Mouse (Mus musculus): Measurements from ENCODE around the gene Utp18.
A peak's percentile ranks its signal among the peaks of the same experiment; 100 is the strongest.
"Not testable (repeated sequence)": the region's sequence is repeated elsewhere in the genome, so short reads cannot be mapped to it uniquely, and the experiment has no call there.

Utp18 gene

DNA sequence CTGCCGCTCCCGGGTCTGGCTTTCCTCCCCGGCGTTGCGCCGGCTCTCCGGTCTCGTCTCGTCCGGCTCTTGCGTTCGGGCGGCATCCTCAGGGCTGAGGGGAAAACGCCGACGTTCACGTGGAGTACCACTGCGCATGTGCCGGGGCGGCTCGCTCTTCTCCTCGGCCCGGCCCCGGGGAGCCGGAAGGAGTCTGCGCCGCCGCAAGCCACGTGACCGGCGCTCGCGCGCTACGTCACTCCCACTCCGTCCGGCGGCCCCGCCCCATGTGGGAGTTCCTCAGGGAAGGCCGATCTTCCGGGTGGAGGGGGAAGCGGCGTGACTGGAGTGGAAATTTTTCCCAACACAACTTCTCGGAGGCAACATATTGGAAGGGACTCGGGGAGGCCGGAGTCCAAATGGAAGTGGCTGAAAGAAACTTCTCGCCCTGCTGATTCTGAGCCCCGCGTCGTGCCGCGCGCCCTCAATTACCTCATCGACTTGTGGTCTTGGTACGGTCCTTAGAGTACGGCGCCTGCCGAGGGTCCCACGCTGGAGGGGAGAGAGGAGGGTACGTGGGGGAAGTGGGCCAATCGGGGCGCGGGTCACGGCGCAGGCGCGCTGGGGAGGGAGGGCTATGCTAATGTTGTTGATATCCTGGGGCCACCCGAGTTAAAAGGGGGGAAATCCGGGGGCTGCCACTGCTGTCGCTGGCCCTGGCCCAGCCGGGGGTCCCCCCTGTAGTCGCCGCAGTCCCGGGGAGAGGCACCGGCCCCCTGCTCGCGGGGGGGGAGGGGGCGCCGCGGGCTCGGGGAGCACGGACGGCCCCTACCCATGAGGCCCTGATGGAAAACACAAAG, at the start of gene Utp18, which contains the start of gene Mbtd1:
Utp18 (minus strand) TSS at position 195 of the 839 bp plus-strand sequence.
Mbtd1 (plus strand) TSS at position 281 of the 839 bp plus-strand sequence.
- peak; percentile 98 for DNase-seq (ENCODE audit: low spot score)

DNA sequence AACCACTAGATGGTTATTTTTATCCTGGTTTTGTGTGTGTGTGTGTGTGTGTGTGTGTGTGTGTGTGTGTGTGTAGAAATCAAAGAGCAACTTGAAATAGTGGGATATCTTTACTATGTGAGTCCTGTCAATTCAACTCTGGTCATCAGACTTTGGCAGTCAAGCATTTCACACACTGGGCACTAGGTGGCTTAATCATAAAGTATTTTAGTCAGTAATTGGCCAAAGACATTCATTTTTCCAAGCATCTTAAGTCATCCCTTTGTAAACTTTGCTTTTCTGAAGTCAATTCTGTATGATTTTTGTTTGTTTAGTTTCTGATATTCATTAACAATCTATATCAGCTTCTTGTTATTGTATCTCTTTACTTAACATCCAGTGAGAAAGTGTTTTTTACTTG, 43.5 kb upstream of the Utp18 start:
- no peak for DNase-seq (ENCODE audit: low spot score)

DNA sequence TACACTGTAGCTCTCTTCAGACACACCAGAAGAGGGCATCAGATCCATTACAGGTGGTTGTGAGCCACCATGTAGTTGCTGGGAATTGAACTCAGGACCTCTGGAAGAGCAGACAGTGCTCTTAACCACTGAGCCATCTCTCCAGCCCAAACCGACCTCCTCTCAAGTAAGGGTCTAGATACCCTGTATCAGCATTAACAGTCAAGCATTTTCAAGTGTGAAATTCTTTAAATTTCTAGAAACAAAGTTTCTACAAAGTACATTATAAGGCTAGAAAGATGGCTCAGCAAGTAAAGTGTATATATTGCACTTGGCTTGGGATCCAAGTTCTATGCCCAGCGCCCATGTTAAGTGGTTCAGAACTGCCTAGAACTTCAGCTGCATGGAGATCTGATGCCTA, 29.5 kb upstream of the Utp18 start:
- DNase-seq (ENCODE audit: low spot score): not testable (repeated sequence)

DNA sequence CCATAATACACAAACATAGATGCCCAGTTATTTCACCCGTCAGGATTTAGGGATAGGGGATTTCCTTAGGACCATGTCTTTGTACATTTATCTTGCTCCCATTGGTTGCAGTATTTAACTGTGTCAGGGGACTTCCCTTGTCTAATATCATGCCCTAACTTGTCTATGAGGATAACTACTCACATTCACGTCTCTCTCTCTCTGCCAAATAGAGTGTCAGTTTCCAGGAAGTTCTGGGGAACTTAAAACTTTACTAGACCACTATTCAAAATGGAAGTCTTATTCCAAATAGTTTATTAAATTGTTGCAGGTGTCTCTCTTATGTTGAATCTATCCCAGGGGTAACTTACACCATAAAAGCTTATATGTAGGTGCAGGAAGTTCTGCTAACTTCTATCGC, 26.0 kb upstream of the Utp18 start:
- DNase-seq (ENCODE audit: low spot score): no peak

DNA sequence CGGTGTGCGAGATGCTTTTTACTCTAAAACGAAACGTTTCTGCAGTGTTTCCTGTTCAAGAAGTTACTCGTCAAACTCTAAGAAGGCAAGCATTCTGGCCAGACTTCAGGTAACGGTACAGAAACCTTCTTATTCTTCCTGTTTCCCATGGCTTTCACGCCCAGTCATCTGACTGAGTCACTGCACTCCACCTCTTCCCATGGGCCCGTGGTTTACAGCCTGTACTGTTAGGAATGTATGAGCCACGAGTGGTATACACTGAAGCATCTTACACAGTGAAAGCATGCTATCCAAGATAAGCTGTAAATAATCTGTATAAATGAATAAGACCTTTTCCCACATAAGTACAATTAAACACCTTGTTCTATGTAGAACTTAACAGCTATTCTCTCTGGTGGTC, 23.3 kb upstream of the Utp18 start:
- DNase-seq (ENCODE audit: low spot score): no peak

DNA sequence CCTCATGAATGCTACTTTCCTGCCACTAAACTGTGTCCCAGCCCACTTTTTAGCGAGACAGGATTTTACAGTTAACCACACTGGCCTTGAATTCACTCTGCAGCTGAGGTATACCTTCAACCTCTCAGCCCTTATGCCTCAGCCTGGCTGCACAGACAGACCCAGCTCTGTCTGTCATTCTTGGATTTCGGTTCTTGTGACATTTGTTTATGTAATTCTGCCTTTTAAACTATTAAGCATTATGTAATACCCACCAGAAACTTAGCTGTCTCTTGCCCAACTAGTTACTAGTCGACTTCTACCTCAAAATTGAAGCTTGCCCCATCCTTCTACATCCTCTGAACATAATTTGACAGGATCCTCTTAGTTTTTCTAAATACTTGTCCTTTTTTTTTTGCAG, 22.3 kb upstream of the Utp18 start:
- no peak for DNase-seq (ENCODE audit: low spot score)

DNA sequence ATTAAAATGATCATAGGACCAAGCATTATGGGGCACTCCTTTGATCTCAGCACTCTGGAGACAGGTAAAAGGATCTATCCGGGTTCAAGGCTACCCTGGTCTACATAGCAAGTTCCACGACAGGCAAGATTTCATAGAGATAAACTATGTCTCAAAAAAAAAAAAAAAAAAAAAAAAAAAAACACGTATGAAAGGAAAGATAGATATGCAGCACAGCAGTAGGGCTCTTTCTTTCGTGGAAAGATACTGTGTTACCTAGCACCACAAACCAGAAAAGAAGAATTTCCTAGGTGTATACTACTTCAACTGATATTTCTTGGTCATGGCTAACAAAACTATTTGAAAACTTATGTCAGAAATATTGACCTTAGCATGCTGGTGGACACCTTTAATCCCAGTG, 21.3 kb upstream of the Utp18 start:
- no peak for DNase-seq (ENCODE audit: low spot score)

DNA sequence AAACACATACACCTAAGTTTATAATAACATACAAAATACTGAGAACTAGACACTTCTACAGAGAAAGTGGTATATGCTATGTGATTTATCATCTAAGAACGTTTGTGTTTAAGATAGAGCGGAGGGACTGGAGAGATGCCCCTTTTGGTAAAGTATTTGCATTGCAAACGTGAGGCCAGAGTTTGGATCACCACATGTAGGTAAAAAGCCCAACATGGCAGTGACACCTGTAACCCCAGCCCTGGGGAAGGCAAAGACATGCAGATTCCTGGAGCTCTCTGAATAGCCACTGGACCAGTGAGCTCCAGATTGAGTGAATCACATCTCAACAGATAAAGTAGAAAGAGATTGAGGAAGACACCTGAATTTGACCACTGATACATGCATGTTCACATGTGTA, 12.2 kb upstream of the Utp18 start:
- no peak for DNase-seq (ENCODE audit: low spot score)

DNA sequence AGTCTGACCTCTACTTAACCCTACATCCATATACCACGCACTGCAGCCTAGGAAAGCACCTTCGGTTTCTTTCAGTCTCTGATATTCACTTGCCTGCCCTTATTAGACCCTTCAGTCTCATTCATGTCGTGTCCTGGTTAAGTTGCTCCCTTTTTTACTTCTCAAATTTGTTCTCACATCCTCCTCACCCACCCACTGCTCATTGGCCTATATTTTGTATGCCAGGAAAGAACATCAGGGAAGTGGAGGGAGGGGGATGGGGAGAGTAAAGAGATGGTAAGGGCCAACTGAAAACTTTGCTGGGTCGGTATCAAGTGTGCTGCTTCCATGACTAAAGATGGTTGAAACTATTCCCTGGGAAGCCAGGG, 1.5 kb upstream of the Utp18 start:
- no peak for DNase-seq (ENCODE audit: low spot score)

DNA sequence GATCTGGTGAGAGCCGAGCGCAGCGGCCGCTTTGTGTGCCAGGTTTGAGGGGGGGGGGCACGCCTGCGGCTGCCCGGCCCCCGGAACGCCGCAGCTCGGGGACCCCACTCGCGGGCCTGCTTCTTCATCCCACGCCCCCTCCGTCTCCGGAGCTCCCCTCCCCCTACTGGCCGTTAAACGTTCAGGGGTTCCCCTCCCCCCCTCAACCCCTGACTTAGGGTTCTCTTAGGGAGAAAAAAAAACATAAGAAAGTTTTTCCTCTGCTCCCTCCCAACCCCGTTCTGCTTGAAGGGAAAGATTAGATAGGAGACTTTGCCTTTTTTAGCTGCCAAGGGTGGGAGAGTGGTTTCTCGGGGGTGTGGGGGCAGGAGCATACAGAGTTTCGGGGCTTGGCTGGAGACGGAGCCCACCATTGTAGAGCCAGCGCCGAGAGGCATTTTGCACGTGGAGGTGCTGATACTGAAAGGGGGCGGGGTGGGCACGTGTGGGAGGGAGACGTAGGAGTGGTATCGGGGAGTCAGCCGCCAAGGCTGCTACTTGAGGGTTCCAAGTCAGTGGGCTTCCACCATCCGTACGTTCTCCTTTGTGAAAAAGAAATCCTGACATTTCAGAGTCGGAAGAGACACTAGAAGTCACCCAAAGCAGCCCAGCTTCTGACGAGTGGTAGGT, 979 bp upstream of the Utp18 start:
- DNase-seq (ENCODE audit: low spot score): peak; percentile 21

DNA sequence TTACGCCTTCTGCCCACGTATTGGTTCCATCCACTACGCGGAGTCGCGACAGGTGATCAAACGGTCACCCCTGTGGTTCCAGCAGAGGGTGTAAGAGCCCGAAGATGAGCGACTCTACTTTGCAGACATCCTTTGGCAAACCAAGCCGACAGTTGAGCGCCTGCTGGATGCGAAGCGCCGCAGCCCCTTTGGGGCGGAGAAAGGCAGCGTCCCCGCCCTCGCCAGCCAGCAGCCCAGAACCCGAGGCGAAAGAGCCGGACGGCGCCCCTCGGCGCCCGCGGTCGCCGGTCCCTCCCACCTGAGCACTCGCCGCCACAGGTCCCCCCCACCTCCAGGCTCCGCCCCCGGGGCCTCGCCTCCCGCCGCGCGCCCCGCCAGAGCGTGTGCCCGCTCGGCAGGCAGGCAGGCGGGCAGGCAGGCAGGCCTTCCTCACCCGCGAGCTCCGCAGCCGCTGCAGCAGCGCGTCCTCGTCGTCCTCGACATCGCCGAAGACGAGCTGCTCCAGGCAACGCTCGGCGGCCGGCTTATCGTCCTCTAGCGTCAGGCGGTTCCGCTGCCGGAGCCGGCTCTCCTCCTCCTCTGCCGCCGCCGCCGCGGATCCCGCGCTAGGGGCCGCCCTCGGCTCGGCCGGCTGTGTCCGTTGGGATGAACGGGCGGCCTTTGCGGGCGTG, 530 bp downstream of the Utp18 start:
- DNase-seq (ENCODE audit: low spot score): peak; percentile 39

DNA sequence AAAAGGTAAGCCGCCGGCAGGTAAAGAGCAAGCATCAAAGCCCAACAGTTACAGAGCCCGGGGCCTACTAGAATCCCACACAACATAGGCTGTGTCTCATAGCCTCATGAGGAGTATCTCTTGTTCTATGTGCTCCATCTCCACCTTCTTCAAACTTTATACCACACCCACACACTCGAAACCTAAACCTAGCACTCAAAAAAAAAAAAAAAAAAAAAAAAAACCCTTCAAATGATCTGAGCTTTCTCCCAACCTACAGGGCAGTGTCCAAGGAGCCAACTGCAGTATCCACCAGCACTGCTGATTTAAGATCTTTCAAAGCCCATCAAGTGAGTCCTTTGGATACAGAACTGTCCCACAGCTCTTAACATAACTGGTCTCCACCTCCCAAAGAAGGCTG, 1.5 kb downstream of the Utp18 start:
- no peak for DNase-seq (ENCODE audit: low spot score)

DNA sequence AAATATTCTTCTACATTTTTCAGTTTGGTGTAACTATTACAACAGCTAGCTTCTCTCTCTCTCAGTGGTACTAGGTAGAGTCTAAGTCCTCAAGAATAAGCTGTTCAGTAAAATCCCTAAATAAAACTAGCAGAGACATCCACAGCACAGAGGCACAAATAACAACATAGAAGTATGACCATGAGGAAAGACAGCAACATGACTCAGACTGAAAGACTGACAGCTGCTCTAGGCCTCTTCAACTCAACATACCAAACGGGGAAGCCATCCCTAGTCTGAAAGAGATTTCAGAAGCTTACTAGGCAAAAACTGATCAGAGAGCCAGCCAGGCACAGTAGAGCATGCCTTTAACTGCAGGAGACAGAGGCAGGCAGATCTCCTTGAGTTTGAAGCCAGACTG, 22.9 kb downstream of the Utp18 start:
- no peak for DNase-seq (ENCODE audit: low spot score)

DNA sequence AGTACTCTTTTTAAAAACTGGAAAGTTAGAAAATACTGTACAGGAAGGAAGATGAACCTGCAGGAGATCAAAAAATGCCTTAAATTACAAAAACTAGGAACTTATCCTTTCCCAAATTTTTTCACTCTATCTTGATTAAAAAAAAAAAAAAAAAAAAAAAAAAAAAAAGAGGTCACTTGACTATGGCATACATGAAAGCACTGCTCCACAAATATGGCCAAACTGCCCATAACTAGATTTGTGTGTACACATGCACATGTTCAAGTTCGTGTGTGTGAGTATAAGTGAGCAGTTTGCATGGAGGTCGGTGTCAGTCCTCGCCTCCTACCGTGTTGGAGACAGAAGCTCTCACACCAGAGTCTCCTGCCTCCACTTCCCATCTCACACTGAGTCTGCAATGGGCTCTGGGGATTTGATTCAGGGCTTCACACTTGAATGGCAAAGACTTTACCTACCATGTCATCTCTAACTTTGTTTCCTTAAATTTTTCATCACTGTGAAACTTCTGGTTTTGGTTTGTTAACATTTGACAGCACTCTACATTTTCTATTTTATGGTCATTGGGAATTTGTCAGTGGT, 23.4 kb downstream of the Utp18 start:
- DNase-seq (ENCODE audit: low spot score): no peak

DNA sequence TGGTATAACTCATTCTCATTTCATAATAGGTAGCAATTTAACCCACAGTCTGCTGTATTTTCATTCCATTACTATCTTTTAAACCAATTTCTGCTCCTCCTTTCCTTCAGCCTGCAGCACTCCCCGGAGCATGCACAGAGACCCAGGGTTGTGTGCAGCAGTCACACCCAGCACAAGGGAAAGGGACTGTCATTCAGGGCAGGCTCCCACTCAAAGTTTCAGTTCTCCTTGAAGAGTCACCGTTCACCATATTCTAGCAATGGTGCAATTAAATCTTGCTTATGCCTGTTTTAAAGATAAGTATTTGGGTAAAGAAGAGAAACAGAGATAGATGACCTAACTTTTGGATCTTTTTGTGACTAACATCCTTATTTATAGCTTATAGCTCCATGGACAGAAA, 24.4 kb downstream of the Utp18 start:
- DNase-seq (ENCODE audit: low spot score): no peak

DNA sequence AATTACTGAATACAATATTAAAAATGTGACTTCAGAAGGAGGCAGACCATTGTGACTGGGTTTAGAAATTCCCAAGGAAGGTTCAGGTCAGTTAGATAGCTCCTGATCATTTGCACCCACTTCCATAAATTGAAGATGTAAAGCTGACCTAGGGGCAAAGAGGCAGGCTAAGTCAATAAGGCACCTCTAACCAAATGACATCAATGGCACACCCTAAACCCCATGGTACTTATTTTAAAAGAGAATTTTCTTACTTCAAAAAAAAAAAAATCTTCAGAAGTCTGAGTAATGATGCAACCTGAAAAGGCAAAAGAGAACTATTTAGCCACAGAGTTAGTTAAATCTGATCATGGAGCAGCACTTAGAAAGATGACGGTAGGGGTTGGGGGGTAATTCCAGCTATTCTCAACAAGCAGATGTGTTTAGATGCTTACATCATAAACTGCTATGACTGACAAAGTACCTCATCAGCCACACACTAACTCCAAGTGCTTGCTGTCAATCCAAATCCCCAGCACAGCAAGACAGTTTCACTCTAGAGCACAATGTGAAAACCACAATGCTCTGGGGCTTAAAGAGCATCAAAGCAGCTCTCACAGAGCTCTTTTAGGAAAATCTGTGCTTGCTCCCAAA, 24.9 kb downstream of the Utp18 start:
- DNase-seq (ENCODE audit: low spot score): no peak

DNA sequence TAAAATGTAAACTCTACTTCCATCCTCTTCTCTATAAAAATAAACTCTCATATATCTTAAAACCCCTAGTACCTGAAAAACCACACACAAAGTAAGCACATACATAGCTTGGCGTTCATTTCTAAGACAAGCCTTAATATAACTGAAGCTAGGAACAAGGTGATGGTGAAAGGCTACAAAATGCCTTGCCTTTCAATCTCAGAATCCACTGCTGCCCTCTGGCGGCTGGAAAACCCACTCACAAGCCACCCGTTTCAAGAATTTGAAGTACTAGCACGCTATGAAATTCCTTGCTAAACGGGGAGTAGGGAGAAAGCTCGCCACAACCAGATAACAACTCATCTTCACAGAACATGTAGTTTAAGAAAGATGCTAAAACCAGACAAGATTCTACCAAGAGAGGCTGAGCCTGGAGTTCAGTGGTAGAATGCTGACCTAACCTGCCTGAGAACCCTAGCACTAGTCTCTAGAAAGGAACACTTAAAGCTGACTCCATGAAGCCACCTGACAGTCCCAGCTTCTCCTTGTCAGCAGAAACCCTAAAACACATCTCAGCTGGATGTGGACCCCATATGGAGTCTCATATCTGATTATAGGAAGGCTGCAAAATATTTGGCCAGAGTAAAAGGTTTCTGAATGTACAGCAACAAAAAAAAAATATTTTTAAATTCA, 29.1 kb downstream of the Utp18 start:
- DNase-seq (ENCODE audit: low spot score): peak; percentile 85

DNA sequence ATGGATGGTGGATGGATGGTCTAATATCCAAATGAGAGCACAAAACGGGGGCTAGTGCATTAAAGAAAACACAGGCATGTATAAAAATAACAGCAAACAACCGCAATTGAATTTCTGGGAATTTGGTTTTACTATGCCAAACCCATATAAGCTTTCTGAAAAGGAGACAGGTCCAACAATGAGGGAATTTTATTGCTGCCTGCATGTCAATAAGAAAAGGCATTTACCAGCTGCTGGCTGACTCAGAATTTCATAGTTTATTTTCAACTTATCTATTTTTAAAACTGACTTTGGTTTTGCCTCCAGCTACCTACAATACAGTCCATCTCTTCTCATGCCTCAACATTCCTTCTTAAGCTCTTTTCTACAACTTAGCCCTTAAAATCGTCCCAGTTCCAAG, 33.0 kb downstream of the Utp18 start:
- DNase-seq (ENCODE audit: low spot score): no peak

DNA sequence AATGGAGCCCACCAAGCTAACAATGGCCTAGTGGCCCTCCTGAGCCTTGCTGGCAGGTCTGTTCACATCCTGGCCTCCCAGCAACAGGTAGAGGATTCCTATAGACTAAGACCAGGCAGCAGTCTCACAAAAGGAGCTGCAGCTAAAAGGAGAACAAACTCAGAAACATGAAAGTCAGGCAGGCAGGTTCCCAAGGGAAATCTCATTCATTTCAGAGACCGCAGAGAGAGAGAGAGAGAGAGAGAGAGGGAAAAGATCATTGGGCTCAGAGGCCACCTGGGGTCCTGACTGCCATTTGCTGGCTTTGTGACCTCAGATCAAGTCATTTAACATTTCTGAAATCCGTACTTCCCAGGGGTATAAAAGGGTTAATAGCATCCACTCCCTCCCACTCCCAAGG, 38.2 kb downstream of the Utp18 start:
- DNase-seq (ENCODE audit: low spot score): no peak

DNA sequence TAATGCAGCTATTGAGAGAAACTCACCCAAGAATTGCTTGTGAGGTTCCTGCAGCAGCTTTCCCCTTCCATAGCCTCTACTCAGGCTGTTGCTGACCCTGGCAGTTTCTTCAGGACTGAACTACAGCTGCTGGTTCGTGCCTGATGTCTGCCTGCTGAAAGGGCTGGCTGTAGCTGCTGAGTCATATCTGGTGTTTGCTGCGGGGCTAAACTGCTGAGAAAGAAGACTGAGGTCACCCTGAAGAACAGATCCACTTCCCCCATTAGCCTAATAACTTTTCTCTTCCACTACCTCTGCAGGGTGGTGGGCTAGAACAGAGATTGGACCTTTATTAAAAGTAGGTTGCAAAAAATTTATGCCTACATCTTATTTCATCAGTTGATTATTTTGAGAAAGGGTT, 49.8 kb downstream of the Utp18 start:
- no peak for DNase-seq (ENCODE audit: low spot score)

DNA sequence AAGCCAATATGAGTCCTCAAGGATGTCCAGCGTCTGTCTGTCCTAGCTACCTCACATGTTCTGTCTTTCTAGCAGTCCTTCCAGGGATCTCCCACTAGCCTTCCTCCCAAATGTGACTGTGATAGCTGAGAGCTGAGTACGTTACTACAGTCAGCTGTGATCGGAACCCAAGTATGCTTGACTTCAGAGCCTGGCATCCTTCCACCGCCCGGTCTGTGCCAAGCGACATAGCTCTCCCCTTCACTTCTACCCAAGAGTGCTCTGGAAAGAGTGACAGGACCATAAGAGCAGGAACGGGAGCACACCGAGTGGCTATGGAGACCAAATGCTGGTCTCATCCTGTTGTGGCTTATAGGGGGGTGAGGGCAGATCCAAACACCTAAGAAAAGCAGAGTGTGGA, 55.6 kb downstream of the Utp18 start:
- no peak for DNase-seq (ENCODE audit: low spot score)

DNA sequence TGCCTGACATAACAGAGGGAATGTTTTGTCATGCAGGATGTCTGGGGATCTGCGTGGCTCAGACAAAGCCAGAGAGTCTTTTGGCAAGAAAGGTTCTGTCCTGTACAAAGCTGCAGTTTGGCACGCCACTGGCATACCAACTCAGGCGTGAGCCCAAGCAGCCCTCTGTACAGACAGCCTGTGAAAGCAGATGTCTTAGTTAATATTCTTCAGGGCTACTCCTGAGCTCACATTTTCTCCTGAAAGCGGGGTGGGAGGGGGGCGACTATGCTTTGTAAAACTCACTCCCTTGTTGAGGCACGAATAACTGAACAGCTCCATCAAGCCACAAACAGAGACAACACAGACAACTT, 56.3 kb downstream of the Utp18 start:
- no peak for DNase-seq (ENCODE audit: low spot score)
